Mouse (Mus musculus) CH12.LX (cell line): ENCODE data around the gene Zbed3. TPM values are rescaled to one million over a fixed set of nuclear protein-coding genes. Genes with fewer than 3 reads are reported as not detected.
"Not testable (repeated sequence)": the region's sequence is repeated elsewhere in the genome, so short reads cannot be mapped to it uniquely, and the experiment has no call there.

Source experiments
- DNase-seq: peaks from one replicate; pipeline ENCODE4 v3.0.0-alpha.2; 2013; ENCODE audit errors: extremely low read depth
- H3K27ac ChIP-seq: 2 replicates; pipeline ENCODE4 v1.5.1; 2012; ENCODE audit warnings: low read depth, mild to moderate bottlenecking, control low read depth, moderate library complexity; ENCODE audit not compliant: insufficient read depth
- H3K27me3 ChIP-seq: replicated peaks from 2 replicates; pipeline ENCODE3; 2012; ENCODE audit warnings: inconsistent platforms
- H3K36me3 ChIP-seq, 2 experiments: replicated peaks in 1 of 2; 2 replicates each; pipeline versions ENCODE3 to v1.6.1; 2012; ENCODE audit warnings: inconsistent platforms in 1 of 2, low read length in 1 of 2, mild to moderate bottlenecking in 1 of 2, mixed read lengths in 1 of 2, moderate library complexity in 1 of 2; ENCODE audit not compliant: control insufficient read depth in 1 of 2, insufficient read depth in 1 of 2
- H3K4me1 ChIP-seq, 2 experiments: 2 replicates each; pipeline ENCODE4 v1.6.1; 2012; ENCODE audit warnings: inconsistent platforms in 1 of 2, moderate library complexity in 1 of 2; ENCODE audit not compliant: insufficient read depth in 2 of 2, control insufficient read depth in 1 of 2
- H3K4me2 ChIP-seq: 2 replicates; pipeline ENCODE4 v1.6.1; 2012; ENCODE audit warnings: low read depth, mild to moderate bottlenecking, control low read depth; ENCODE audit not compliant: poor library complexity, insufficient read depth, severe bottlenecking
- H3K4me3 ChIP-seq, 3 experiments: fragments of 150-350 bp in 1 of 3; sonication (generic) in 1 of 3; replicated peaks in 1 of 3; 2 replicates each; pipeline versions ENCODE3 to v1.5.1; 2011 to 2012; ENCODE audit warnings: low read depth in 2 of 3, low read length in 2 of 3, mild to moderate bottlenecking in 2 of 3, moderate library complexity in 2 of 3, control low read depth in 1 of 3, improper control_type of control experiment in 1 of 3, inconsistent platforms in 1 of 3, mixed read lengths in 1 of 3; ENCODE audit not compliant: poor library complexity in 1 of 3
- H3K79me2 ChIP-seq: replicated peaks from 2 replicates; pipeline ENCODE4 v1.6.1; 2012; ENCODE audit warnings: mild to moderate bottlenecking, moderate library complexity; ENCODE audit not compliant: control insufficient read depth, poor library complexity, insufficient read depth, severe bottlenecking; ENCODE audit errors: extremely low read depth
- H3K9ac ChIP-seq: 2 replicates; pipeline ENCODE4 v1.6.1; 2012; ENCODE audit warnings: low read depth, mild to moderate bottlenecking, control low read depth, moderate library complexity; ENCODE audit not compliant: insufficient read depth
- H3K9me3 ChIP-seq: replicated peaks from 2 replicates; pipeline ENCODE3; 2012; ENCODE audit warnings: low read length, inconsistent platforms, mixed read lengths
- CHD1 ChIP-seq: IDR thresholded peaks from 2 replicates; pipeline ENCODE4 v1.6.1; 2012; ENCODE audit warnings: low read depth, low read length, improper control_type of control experiment, inconsistent platforms
- CHD2 ChIP-seq: IDR thresholded peaks from 2 replicates; pipeline ENCODE4 v1.6.1; 2011; ENCODE audit warnings: low read length, improper control_type of control experiment
- E2F4 ChIP-seq: IDR thresholded peaks from 2 replicates; pipeline ENCODE4 v1.6.1; 2011; ENCODE audit warnings: low read depth, low read length, improper control_type of control experiment; ENCODE audit not compliant: insufficient replicate concordance
- ELF1 ChIP-seq: IDR thresholded peaks from 2 replicates; pipeline ENCODE4 v1.6.1; 2014; ENCODE audit warnings: low read depth, mild to moderate bottlenecking, inconsistent platforms, low read length, improper control_type of control experiment
- ETS1 ChIP-seq: conservative IDR thresholded peaks from 2 replicates; pipeline ENCODE4 v1.6.1; 2012; ENCODE audit warnings: low read depth, mild to moderate bottlenecking, inconsistent platforms, low read length, improper control_type of control experiment, moderate library complexity
- GABPA ChIP-seq: IDR thresholded peaks from 2 replicates; pipeline ENCODE4 v1.6.1; 2012; ENCODE audit warnings: low read depth, low read length, improper control_type of control experiment, inconsistent platforms; ENCODE audit not compliant: insufficient replicate concordance
- HCFC1 ChIP-seq: IDR thresholded peaks from 2 replicates; pipeline ENCODE4 v1.6.1; 2012; ENCODE audit warnings: low read depth, mild to moderate bottlenecking, inconsistent platforms, low read length, improper control_type of control experiment
- IRF4 ChIP-seq: IDR thresholded peaks from 2 replicates; pipeline ENCODE4 v1.6.1; 2014; ENCODE audit warnings: low read depth, mild to moderate bottlenecking, inconsistent platforms, low read length, improper control_type of control experiment
- JUN ChIP-seq: IDR thresholded peaks from 2 replicates; pipeline ENCODE4 v1.6.1; 2011; ENCODE audit warnings: low read depth, mild to moderate bottlenecking, low read length, improper control_type of control experiment, moderate library complexity; ENCODE audit not compliant: insufficient read depth
- MAFK ChIP-seq: IDR thresholded peaks from 2 replicates; pipeline ENCODE4 v1.6.1; 2011; ENCODE audit warnings: low read length, improper control_type of control experiment; ENCODE audit not compliant: insufficient replicate concordance
- MAX ChIP-seq: IDR thresholded peaks from 2 replicates; pipeline ENCODE4 v1.6.1; 2011; ENCODE audit warnings: low read length, improper control_type of control experiment
- MYC ChIP-seq: IDR thresholded peaks from 2 replicates; pipeline ENCODE4 v1.6.1; 2011; ENCODE audit warnings: low read depth, mild to moderate bottlenecking, improper control_type of control experiment, low read length
- NELFE ChIP-seq: IDR thresholded peaks from 2 replicates; pipeline ENCODE4 v1.6.1; 2011; ENCODE audit warnings: low read depth, low read length, improper control_type of control experiment
- POLR2AphosphoS2 ChIP-seq: IDR thresholded peaks from 2 replicates; pipeline ENCODE4 v1.6.1; 2011; ENCODE audit warnings: low read depth, low read length, improper control_type of control experiment
- RAD21 ChIP-seq: IDR thresholded peaks from 2 replicates; pipeline ENCODE4 v1.6.1; 2011; ENCODE audit warnings: low read depth, mild to moderate bottlenecking, low read length, improper control_type of control experiment, moderate library complexity
- SIN3A ChIP-seq: IDR thresholded peaks from 2 replicates; pipeline ENCODE4 v1.6.1; 2012; ENCODE audit warnings: low read length, improper control_type of control experiment, inconsistent platforms
- ZC3H11A ChIP-seq: IDR thresholded peaks from 2 replicates; pipeline ENCODE4 v1.6.1; 2012; ENCODE audit warnings: low read depth, mild to moderate bottlenecking, inconsistent platforms, low read length, improper control_type of control experiment
- ZNF384 ChIP-seq: IDR thresholded peaks from 2 replicates; pipeline ENCODE4 v1.6.1; 2012; ENCODE audit warnings: low read depth, low read length, improper control_type of control experiment, inconsistent platforms
- dilution Hi-C: fragments of 300-500 bp; cut with MboI; formaldehyde crosslinking; loops from 2 replicates; pipeline ENCODE4 v1.14.3; 2020; ENCODE audit warnings: low sequenced_read_pairs; ENCODE audit not compliant: extremely low pct_unique_long_range_greater_than_20kb, extremely low pct_ligation_motif_present
- in situ Hi-C: fragments of 300-500 bp; cut with MboI; formaldehyde crosslinking; loops from 3 replicates; pipeline ENCODE4 v1.14.3; 2019; ENCODE audit warnings: low sequenced_read_pairs, low pct_ligation_motif_present, low pct_unique_long_range_greater_than_20kb, mixed read lengths
- polyA plus RNA-seq: library from polyadenylated mRNA; unstranded; fragments of >175 nt; gene quantifications from 2 replicates; pipeline ENCODE4 v1.2.1, GENCODE M21; 2012; ENCODE audit warnings: low read depth; ENCODE audit not compliant: insufficient read length
- total RNA-seq, 2 experiments: library from RNA; depleted of rRNA; stranded (reverse); fragments of 300-350 nt in 1 of 2; fragments of >200 nt in 1 of 2; gene quantifications; 2 replicates each; pipeline ENCODE4 v1.2.3; 2012 to 2014

Gene Zbed3
- total and polyA plus RNA-seq, 3 experiments = 7.6 to 50.3 (median 8.2) TPM

GRCm38 (mm10) chr13:95374701-95375553 is 51.5 kb downstream of the Zbed3 start, which contains the start of gene Aggf1 (continued):
- TF ChIP-seq CHD2 = no peak
- TF ChIP-seq MYC = peak; percentile 24; the same call in 1 of the 2 replicates
- TF ChIP-seq MAX = no peak
- no peak for TF ChIP-seq ZC3H11A
- TF ChIP-seq NELFE = peak; percentile 80
- peak; percentile 36 for TF ChIP-seq SIN3A
- peak; percentile 97 for TF ChIP-seq ELF1
- TF ChIP-seq JUN = no peak
- TF ChIP-seq CHD1 = no peak
- TF ChIP-seq GABPA = no peak; the same call in 1 of the 2 replicates

- no peaks in the 10 kb centered on the region for H3K9me3 ChIP-seq
- H3K4me3 ChIP-seq = peak overlapping the region; percentile 51 to 96 (median 88)
- H3K9ac ChIP-seq = peak overlapping the region; percentile 77
- dilution Hi-C loops = no loop called here
- H3K27ac ChIP-seq = no peak overlapping the region
- H3K36me3 ChIP-seq = peaks cover 6 to 19% of the 10 kb centered on the region in 2 experiments
- in situ Hi-C loops = no loop called here
- DNase-seq = no peak
- H3K27me3 ChIP-seq = no peaks in the 10 kb centered on the region
- H3K4me2 ChIP-seq = peak overlapping the region; percentile 61; the same call in 1 of the 2 replicates
- H3K79me2 ChIP-seq = peaks cover 26% of the 10 kb centered on the region
- TF ChIP-seq IRF4 (no peak), ZC3H11A (no peak), ZNF384 (0 out of 2 replicates have a peak, but pooled peaks have one; percentile 34), MYC (0 out of 2 replicates have a peak, but pooled peaks have one; percentile 3), RAD21 (no peak), POLR2AphosphoS2 (no peak; the same call in 1 of the 2 replicates), HCFC1 (no peak), MAFK (no peak), E2F4 (no peak), ETS1 (no peak)
- TF ChIP-seq, all 38 proteins: peak for 2
- peaks cover 8 to 19% of the 10 kb centered on the region in 2 experiments for H3K4me1 ChIP-seq
Observed at GRCm38 (mm10) chr13:95375554-95375914, 52.1 kb downstream of the Zbed3 start.

- H3K9me3 ChIP-seq, H3K27ac ChIP-seq: not testable (repeated sequence)
Observed at GRCm38 (mm10) chr13:95376689-95377289, 53.4 kb downstream of the Zbed3 start.

More at GRCm38 (mm10) chr13:95376689-95377289, 53.4 kb downstream of the Zbed3 start:
- H3K4me2 ChIP-seq, dilution Hi-C loops, H3K36me3 ChIP-seq, H3K4me3 ChIP-seq, in situ Hi-C loops, DNase-seq, H3K9ac ChIP-seq, H3K27me3 ChIP-seq: not testable (repeated sequence)
- H3K4me1 ChIP-seq = peaks cover 8 to 19% of the 10 kb centered on the region in 2 experiments
- peaks cover 26% of the 10 kb centered on the region for H3K79me2 ChIP-seq
